Mouse (Mus musculus): ENCODE measurements at regions not wholly inside any gene's neighbourhood (a gene's known extent, or its start where the extent isn't known, plus 50 kb on each side); places are given as distances from the start of the nearest gene placed in this dataset.
A peak's percentile ranks its signal among the peaks of the same experiment; 100 is the strongest.

DNA sequence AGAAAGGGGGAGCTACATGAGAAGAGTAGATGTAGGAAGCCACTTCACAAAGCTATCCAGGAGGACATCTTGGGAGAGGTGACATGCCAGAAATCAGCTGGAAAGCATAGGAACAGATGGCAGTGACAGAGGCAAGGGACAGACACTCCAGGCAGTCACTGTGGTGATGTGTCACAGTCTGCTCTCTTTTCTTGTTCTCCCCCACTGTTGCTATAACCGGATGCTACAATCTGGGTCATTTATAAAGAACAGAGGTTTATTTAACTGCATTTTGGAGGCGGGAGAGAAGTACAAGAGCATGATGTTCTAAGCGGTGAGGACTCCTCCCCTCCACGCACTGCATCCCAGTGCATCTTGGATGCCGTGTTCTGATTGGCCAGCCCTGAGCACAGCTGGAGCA, 133.8 kb upstream of the Med13l start:
- no peak for DNase-seq (ENCODE audit: low spot score)

DNA sequence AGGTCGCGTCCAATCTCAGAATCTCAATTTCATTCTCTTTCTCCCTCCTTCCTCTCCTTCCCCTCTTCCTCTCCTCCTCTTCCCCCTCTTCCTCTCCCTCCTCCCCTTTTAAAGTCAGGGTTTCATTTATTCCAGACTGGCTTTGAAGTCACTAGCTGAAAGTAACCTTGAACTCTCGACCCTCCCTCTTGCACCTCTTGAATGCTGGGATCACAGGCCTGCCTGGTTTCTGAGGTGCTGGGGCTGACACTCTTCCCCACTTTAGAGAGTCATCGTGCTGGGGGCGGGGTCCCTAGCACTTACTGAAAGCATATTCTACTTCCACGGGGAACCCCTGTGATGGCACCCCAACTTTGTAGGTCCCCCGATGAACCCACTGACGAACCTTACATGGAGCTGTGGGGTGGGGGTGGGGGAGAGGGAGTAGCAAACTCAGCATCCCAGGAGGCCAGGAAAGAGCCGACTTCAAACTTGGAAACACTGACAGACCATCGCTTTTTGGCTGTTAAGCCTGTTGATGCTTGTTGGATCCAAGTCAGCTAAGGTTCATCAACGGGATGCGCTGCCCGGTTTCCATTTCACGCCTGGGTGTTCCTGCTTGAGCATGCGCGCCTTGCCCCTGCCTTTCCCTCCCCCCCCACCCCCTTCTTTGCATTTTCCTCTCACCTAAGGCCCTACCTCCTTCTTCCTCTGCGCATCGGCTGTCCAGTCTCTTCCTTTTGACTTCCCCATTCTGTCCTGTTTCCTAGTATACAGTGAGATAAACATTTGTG, 132.0 kb upstream of the Med13l start:
- DNase-seq (ENCODE audit: low spot score): no peak

DNA sequence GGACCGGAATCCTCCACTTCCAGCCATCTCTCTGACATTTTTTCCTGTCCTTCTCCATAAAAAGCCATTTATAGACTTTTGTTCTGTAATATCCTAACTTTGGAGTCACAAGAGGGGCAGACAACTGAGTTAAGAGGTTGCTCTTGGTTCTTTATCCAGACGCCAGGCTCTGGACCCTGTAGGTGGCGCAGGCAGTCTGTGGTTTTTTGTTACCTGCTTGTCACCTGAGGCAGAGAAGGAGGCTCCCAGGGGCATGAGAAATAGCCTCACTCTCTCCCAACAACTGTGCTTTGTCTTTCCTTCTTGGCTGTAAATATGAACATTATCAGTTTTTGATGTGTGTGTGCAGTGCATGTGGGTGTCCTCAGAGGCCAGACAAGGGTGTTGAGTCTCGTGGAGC, 126.9 kb upstream of the Med13l start:
- no peak for DNase-seq (ENCODE audit: low spot score)

DNA sequence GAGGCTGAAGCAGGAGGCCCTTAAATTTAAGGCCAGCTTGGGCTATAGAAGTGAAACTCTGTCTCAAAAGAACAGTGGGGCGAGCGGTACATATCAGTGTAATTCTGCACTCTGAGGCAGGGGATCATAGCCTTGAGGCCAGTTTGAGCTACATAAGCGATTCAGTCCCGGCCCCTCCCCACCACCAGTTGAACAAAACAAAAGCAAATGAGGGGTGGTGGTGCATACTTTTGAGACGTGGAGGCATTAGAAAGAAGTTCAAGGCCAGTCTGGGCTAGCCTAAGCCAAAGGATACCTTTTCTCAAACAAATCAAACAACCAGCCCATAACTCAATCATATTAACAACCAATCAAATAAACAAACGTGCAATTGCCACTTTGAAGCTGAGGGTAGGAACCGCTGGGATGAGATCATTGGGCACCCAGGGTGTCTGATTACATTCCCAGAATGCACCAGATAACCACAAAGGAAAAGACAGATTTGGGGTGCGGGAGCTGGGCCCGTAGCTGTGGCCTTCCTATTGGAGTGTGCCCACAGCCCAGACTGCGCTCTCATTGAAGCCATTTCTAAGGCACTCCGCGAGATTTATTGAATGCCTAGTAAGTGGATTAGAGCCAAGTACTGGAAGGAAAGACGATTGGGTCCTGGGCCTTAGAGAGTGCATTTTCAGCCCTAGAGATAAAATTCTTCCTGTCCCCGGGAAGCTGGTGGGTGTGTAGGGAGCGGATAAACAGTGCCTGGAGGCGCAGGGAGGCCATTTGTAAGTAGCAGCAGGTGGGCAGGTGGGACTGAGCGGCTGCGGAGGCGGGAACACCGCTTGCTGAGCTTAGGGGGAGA, 125.5 kb upstream of the Med13l start:
- DNase-seq (ENCODE audit: low spot score): no peak

DNA sequence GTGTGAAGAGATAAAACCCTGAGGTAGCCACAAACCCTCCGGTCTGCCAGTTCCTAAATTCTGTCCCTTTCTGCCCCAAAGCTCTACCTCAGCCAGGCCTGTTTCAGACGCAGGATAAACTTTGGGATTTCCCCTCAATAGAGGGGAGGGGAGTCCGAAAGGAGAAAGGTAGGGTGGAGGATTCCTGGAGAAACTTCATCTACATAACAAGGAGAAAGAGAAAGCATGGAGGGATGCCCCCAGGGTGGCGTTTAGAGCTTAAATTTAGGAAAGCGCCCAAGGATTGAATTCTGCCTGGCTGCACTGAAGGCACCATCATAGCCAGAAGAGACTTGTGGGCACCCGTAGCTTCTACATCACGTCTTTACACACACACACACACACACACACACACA, 124.9 kb upstream of the Med13l start:
- DNase-seq (ENCODE audit: low spot score): no peak

DNA sequence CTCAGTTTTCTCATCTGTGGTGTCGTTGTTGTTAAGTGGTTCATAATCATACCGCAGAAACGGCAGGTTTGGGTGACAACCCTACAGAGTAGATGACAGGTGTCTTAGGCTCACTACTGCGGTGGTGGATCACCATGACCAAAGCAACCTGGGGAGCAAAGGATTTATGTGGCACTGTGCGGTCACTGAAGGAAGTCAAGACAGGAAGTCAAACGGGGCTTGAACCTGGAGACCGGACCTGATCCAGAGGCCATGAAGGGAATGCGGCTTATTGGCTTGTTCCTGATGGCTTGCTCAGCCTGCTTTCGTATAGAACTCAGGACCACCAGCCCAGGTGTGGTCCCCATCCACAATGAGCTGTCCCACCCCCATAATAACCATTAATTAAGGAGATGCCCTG, 124.4 kb upstream of the Med13l start:
- DNase-seq (ENCODE audit: low spot score): no peak

DNA sequence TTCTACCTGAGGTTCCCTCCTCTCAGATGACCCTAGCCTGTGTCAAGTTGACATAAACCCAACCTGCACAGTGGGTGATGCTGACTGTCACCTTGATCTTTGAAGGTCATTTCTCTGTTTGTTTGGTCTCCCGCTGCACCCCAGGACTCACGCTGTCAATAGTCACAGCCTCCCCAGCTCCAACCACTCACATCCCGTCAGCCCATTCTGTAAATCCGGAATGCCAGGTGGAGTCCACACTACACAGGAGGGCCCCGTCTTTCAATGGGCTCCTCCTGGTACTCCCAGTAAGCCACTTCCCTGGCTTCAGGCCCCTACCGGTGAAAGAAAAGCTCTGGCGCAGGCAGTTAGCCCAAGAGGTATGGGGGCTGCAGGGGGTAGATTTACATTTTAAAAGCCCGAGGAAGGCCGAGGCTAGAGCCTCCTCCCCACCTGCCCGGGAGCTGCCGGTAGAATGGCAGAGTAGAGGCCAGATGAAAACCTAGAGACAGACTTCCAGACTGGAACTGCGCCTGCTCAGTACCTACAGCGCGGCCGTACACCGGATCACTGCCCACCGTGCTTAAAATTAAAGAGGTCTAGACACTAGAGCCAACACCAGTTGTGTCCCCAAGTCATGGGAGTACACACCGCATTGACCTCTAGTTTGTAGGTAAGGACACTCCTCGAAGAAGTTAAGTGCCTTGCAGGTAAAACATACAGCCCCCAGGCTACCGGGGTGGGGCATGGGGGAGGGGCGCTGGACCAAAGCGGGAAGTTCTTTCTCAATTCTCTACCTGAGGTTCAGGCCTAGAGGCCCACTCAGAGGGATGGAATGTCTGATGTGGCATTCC, 123.8 kb upstream of the Med13l start:
- no peak for DNase-seq (ENCODE audit: low spot score)

DNA sequence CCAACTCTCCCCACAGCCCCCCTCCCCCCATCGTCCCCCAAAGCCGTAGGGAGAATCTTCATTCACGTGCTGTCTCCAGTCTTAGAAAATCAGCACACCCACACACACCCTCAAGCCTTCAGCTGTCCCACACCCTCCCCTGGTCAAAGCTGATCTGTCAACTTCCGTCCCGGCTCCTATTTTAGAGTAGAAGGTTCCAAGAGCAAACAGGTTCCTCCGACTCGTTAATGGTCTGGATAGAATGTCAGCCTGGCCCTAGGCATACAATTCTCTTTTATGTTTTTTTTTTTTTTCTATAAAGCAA, 123.2 kb upstream of the Med13l start:
- no peak for DNase-seq (ENCODE audit: low spot score)

DNA sequence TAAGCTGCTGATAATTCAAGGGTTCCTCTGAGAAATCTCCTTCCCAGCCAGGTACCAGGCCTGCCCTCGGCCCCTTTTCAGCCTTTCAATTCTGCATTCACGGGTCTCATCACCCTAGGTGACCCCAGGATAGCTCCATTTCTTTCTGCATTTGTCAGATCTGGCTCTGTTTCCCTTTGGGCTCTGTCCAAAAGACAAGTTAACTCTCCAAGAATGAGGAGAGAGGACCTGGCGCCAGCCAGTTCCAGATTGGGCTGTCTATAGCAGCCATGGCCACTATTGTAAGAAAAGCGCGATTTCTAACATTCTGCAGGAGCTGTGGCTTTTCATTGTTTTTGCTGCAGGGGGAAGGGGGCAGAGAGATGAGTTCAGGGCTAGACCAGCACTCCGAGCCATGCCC, 122.5 kb upstream of the Med13l start:
- DNase-seq (ENCODE audit: low spot score): no peak

DNA sequence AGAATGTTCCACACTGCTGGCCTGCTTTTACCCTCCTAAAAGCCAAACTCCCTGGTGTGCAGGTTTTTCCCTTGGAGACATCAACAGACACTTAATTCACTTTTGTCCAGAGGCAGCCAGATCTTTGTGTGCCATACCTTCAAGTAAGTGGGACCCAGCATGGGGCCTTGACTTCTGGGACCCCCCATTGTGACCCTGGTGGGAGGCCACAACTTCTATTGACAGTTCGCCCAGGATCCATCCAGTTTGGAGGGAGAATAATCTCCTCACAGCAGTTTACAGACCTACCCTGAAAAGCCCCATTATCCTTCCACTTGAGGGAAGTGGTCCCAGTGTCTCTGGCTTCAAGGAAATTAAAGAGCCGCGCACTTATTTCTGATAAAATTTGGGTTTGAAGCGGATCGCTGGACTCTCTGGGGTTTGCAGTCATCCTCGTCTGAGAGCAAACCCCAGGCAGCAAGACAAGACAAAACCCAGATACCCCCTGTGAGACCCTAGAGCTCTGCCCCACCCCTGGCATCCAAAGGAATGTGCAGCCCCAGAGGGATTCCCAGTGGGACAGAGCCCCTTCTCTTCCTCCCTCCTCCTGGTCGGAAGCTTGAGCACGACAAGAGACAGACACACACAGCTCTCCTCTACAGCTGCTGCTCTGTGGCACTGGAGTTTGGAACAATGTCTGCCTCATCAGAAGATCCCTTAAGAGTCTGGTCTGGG, 115.8 kb upstream of the Med13l start:
- DNase-seq (ENCODE audit: low spot score): no peak

DNA sequence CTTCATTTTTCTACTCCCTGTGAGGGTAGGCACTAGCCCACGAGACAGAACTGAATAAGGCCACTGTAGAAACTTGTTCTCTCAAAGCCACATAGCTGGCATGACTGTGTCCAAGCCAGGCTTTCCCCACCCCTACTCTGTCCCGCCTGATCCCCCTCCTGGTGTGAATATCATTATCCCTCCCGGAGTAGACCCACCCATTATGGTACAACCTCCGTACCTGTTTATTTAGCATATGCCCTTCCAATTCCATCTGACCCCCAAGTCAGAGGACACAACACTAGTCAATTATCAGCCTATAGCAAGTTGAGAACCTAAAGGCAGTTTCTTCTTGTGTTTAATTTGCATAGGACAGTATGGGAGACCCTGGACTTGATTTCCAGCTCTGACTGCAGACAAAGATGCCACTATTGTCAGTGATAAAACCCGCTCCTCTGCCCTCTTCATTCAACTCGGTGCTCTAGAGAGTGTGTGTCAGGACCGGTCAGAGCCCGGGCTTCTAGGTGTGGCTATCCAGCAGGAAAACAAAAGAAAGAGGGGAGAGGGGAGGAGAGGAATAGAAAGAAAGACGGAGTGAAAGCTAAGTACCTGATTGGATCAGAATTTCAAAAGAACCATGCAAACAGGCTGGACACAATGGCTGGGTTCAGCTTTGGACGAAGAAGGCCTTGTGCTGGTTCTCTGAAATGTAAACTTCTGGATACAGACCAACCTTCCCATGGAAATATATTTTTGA, 115.1 kb upstream of the Med13l start:
- no peak for DNase-seq (ENCODE audit: low spot score)

DNA sequence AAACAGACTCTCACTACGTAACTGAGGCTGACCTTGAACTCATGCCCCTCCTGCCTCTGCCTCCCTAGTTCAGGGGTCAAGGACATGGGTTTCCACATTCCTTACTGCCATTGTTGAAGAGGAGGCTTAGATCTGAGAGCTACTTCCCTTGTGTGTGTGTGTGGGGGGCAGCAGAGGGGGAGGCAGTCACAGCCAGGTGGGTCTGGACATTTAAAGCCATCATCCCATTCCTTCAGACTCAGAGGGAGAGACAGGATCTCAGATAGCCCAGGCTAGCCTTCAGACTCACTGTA, 114.5 kb upstream of the Med13l start:
- DNase-seq (ENCODE audit: low spot score): no peak

DNA sequence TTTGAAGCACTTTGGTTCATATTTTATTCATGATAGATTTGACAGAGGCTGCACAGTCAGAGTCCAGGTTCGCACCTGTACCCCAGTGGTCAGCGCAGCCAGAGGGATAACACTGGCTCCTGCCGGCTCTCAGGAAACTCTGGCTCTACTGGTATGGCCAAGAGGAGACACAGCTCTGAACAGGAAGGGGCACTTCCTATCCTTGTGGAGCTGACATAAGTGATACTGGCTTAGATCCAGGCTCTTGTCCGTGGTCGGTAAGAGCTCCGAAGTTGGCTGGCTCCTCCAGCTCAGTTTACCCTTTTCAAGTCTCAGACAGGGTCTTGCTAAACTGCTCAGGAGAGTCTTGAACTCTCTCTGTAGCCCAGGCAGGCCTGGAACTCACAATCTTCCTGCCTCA, 113.6 kb upstream of the Med13l start:
- no peak for DNase-seq (ENCODE audit: low spot score)

DNA sequence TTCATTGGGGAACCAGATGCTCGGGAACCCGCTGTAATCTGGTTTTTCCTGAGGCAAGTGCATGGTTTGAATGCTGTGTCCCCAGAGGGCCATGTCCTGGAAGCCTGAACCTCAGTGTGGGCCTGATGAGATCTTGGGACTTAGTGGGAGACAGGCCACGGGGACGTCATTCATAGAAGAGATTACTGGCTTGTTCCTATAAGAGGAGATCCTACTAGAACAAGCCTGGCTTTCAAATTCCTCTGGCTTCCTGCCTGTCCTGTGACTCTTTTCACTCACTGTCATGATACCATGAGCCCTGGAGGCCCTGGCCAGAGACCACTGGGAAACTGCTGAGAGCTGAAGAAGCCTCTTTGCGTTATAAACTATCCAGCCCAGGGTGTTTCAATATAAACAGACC, 113.1 kb upstream of the Med13l start:
- no peak for DNase-seq (ENCODE audit: low spot score)

DNA sequence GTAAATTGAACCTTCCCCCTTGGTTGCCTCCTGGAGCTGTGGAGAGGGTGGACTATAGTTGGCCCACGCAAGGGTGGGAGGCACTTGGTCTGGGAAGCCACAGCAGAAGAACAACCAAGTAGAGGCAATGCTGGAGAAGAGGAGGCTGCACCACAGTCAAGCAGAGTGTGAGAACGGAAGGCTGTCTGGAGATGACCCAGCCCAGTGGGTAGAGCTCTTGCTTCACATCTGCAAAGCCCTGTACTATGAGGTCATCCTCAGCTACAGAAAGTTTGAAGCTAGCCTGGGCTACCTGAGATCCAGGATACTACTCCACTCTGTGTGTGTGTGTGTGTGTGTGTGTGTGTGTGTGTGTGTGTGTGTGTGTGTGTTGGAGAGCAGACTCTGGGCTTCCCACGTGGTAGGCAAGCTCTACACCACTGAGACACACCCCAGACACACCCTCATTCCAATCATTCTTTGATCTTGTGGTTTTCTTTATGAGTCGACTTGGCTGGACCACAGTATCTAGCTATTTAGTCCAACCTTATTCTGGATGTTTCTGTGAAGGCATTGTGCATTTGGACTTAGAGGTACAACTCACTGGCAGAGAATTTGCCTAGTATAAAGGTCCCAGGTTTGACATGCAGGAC, 111.5 kb upstream of the Med13l start:
- no peak for DNase-seq (ENCODE audit: low spot score)

DNA sequence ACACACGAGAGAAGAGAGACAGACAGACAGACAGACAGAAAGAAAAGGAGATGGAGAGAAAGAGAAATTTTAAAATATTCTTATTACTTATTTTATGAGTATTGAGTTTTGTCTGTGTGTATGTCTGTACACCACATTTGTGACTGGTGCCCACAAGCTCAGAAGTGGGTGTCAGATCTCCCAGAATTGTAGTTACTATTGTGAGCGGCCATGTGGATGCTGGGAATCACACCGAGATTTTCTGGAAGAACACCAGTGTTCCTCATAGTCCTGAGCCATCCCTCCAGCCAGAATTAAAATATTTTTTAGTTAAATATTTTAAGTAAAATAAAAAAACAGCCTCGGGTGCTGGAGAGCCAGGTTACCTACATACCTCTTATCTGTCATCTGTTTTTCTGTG, 110.6 kb upstream of the Med13l start:
- no peak for DNase-seq (ENCODE audit: low spot score)

DNA sequence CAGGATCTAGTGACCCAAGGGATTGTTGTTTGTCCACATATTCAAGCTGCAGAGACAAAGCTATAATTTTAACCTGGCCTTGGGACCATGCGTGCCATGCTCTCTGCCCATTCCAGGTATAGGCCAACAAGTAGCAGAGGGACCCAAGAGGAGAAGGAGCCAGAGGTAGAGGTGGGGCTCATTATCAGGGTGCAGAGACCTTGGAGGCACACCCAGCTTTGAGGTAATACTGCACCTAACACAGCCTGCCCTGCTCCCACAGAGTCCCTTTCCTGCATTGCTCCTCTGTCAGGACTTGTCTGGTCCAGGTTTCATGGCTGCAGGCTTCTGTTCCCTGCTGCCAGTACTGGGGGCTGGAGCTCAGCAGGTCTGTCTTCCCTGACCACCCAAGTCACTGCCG, 108.4 kb upstream of the Med13l start:
- no peak for DNase-seq (ENCODE audit: low spot score)

DNA sequence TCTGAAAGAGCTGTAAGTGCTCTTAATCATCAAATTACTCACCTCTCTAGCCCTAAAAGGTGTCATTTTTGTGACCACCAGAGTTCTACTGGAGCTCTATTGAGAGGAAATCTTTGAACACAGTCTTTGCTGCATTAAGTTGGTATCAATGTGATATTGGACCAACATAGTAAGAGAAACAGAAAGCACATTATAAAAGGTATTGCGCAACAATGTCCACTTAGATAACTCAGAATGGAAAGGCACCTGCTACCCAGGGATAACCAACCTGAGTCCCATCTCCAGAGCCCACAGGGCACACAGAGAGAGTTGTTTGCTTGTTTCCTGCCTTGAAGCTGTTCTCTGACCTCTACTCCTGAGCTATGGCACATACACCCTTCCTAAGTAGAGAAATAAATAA, 106.4 kb upstream of the Med13l start:
- no peak for DNase-seq (ENCODE audit: low spot score)

DNA sequence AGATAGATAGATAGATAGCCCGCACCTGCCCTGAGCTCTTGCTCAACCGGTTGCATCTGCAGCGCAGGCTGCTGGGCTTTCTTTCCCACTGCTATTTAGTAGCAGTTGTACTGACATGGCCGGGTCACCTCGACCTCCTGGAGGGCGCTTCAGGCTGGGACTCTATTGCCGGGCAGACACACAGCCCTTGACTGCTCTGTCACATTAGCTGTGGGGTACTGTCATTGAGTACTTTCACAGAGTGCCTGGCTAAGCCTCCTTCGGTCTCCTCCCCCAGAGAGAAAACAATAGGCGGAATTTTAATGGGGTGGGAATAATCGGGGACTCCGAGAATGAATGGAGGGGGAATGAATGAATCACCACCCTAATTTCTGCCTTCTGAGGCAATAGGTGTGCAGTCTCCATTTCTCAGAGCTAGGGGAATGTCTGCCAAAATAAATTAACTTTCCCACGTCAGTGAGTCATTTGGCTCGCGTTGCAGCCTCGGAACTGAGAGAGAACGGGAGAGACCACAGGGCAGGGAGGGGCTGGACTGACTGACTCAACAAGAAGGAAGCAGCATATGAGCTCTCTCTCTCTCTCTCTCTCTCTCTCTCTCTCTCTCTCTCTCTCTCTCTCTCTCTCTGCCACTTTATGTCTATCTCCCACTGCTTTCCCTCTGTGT, 101.6 kb upstream of the Med13l start:
- peak; percentile 55 for DNase-seq (ENCODE audit: low spot score)

DNA sequence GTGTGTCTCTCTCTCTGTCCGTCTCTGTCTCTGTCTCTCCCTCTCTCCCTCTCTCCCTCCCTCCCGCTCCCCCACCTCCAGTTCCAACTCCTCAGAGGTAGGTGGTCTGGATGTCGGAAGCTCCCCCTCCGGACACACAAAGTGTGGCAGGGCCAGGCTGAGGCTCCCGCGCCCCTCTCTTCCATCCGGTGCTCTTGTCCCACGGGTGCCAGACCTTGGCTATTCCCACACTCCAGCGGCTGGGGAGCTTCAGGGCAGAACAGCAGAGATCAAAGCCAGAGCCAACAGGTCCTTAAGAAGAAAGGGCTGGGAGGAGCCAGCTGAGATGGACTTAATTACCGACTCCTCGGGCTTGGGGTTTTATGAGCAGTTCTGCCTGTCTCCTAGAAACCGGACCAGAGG, 101.1 kb upstream of the Med13l start:
- peak; percentile 40 for DNase-seq (ENCODE audit: low spot score)

DNA sequence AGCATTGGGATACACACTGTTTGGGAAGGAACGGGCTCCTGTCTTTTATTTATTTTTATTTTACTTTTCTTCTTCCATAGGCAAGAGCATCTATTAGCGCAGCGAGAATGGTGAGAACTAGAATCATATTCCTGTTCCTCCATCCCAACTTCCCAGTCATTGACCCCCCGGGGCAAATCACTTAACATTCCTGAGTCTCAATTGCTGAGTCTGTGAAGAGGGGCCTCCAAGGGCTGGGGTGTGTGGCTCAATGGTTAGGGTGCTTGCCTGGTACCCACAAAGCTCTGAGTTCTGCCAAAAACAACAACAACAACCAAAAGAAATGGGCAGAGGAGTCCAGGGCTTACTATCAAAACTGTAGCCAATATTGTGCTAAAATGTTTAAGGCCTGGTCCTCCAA, 98.5 kb upstream of the Med13l start:
- DNase-seq (ENCODE audit: low spot score): no peak

Measured in retina, embryonic 14.5 days (tissue).